ENCODE assay signal across 22 mouse cellular contexts in genomic region chr8:63753236-63753635, GRCm38 (mm10).
DNase-seq lines count a peak whose midpoint lies in the region; ATAC-seq and TF ChIP-seq lines count a peak whose summit lies in the region.
"Had no signal": no experiment of that assay in that cellular context is flagged by ENCODE, and none has a peak within 500 bp of the region (broad histone marks: within the 10 kb centered on the region; RNA-seq: fewer than 3 reads in every experiment).

No protein-coding gene starts in this region.

- H3K4me3 ChIP-seq in hindbrain, postnatal 0 days (ENCODE audit: low read length) = no peak overlapping the region
- no peak overlapping the region for H3K4me3 ChIP-seq in hindbrain, embryonic 12.5 days
- no peak overlapping the region for H3K4me3 ChIP-seq in kidney, postnatal 0 days (replicated peaks; ENCODE audit: low read depth, low read length)
- no peak overlapping the region for H3K4me3 ChIP-seq in lung, embryonic 14.5 days (ENCODE audit: low read depth, low read length)
- H3K4me3 ChIP-seq: embryonic facial prominence, embryonic 13.5 days; forebrain, embryonic 13.5 days; heart, adult 2 months; heart, embryonic 15.5 days; hindbrain, embryonic 10.5 days; hindbrain, embryonic 15.5 days had no signal

- H3K4me1 ChIP-seq in hindbrain, postnatal 0 days (ENCODE audit: insufficient read depth, low read length) = no peaks in the 10 kb centered on the region
- no peaks in the 10 kb centered on the region for H3K4me1 ChIP-seq in hindbrain, embryonic 12.5 days
- no peaks in the 10 kb centered on the region for H3K4me1 ChIP-seq in kidney, postnatal 0 days (replicated peaks; ENCODE audit: insufficient read depth, low read length)
- no peaks in the 10 kb centered on the region for H3K4me1 ChIP-seq in lung, embryonic 14.5 days (ENCODE audit: insufficient read depth)
- H3K4me1 ChIP-seq: embryonic facial prominence, embryonic 13.5 days; forebrain, embryonic 13.5 days; heart, embryonic 15.5 days; hindbrain, embryonic 10.5 days; hindbrain, embryonic 15.5 days had no signal

- no peak for ATAC-seq in hindbrain, postnatal 0 days
- no peak for ATAC-seq in hindbrain, embryonic 12.5 days (ENCODE audit: low FRiP score)
- no peak for ATAC-seq in kidney, postnatal 0 days (replicated peaks; ENCODE audit: low FRiP score, low read depth)
- no peak for ATAC-seq in lung, embryonic 14.5 days (ENCODE audit: insufficient read depth)
- ATAC-seq: activated CD4-positive, CD25-positive, alpha-beta regulatory T cell, adult 4 months; forebrain, embryonic 13.5 days; forebrain, postnatal 0 days; Patski had no signal

- no peak for TF ChIP-seq CTCF in hindbrain, postnatal 0 days (IDR thresholded peaks at IDR 0.05; ENCODE audit: low read depth)
- TF ChIP-seq CTCF in kidney, postnatal 0 days (IDR thresholded peaks at IDR 0.05; ENCODE audit: low read depth) = no peak
- no peak for TF ChIP-seq CTCF in lung, embryonic 14.5 days (IDR thresholded peaks at IDR 0.05; ENCODE audit: low read depth)

- H3K36me3 ChIP-seq in hindbrain, postnatal 0 days (ENCODE audit: insufficient read depth, low read length) = no peaks in the 10 kb centered on the region
- H3K36me3 ChIP-seq in hindbrain, embryonic 12.5 days = no peaks in the 10 kb centered on the region
- no peaks in the 10 kb centered on the region for H3K36me3 ChIP-seq in kidney, postnatal 0 days (ENCODE audit: insufficient read depth, low read length)
- no peaks in the 10 kb centered on the region for H3K36me3 ChIP-seq in lung, embryonic 14.5 days (ENCODE audit: insufficient read depth)
- H3K36me3 ChIP-seq: embryonic facial prominence, embryonic 13.5 days; heart, embryonic 15.5 days; hindbrain, embryonic 10.5 days; hindbrain, embryonic 15.5 days had no signal

- DNase-seq in hindbrain, postnatal 0 days (ENCODE audit: low spot score) = peak; percentile 6
- DNase-seq in kidney, postnatal 0 days (ENCODE audit: low spot score) = peak; percentile 1
- no peak for DNase-seq in kidney, adult 11 months
- peak; percentile 49 for DNase-seq in lung, embryonic 14.5 days
- DNase-seq in lung, postnatal 10 days = no peak
- DNase-seq: adrenal gland, adult 8-10 months; cerebellum, adult 11-12 months; cerebellum, adult 9-10 months; cerebellum, postnatal 25 days; forebrain, postnatal 0 days; gastrocnemius, postnatal 14 days; heart, adult 2 months had no signal

- no peak overlapping the region for H3K27ac ChIP-seq in hindbrain, postnatal 0 days
- no peak overlapping the region for H3K27ac ChIP-seq in hindbrain, embryonic 12.5 days
- H3K27ac ChIP-seq in kidney, postnatal 0 days = no peak overlapping the region
- H3K27ac ChIP-seq in lung, embryonic 14.5 days (ENCODE audit: low read depth) = no peak overlapping the region
- H3K27ac ChIP-seq: embryonic facial prominence, embryonic 13.5 days; forebrain, embryonic 13.5 days; heart, adult 2 months; heart, embryonic 15.5 days; hindbrain, embryonic 10.5 days; hindbrain, embryonic 15.5 days had no signal

- H3K9ac ChIP-seq in hindbrain, postnatal 0 days (replicated peaks; ENCODE audit: low read length) = no peak overlapping the region
- H3K9ac ChIP-seq in hindbrain, embryonic 12.5 days = no peak overlapping the region
- no peak overlapping the region for H3K9ac ChIP-seq in kidney, postnatal 0 days (ENCODE audit: low read depth, low read length)
- no peak overlapping the region for H3K9ac ChIP-seq in lung, embryonic 14.5 days
- H3K9ac ChIP-seq: embryonic facial prominence, embryonic 13.5 days; forebrain, embryonic 13.5 days; forebrain, postnatal 0 days; heart, embryonic 15.5 days; hindbrain, embryonic 15.5 days had no signal

- no peaks in the 10 kb centered on the region for H3K9me3 ChIP-seq in hindbrain, postnatal 0 days (ENCODE audit: low read length)
- H3K9me3 ChIP-seq in hindbrain, embryonic 12.5 days (replicated peaks) = no peaks in the 10 kb centered on the region
- no peaks in the 10 kb centered on the region for H3K9me3 ChIP-seq in kidney, postnatal 0 days (replicated peaks; ENCODE audit: low read length)
- H3K9me3 ChIP-seq in lung, embryonic 14.5 days (ENCODE audit: low read depth, low read length) = no peaks in the 10 kb centered on the region
- H3K9me3 ChIP-seq: embryonic facial prominence, embryonic 13.5 days; forebrain, embryonic 13.5 days; heart, embryonic 15.5 days; hindbrain, embryonic 10.5 days; hindbrain, embryonic 15.5 days had no signal

- no peaks in the 10 kb centered on the region for H3K27me3 ChIP-seq in hindbrain, postnatal 0 days (ENCODE audit: insufficient read depth, low read length)
- no peaks in the 10 kb centered on the region for H3K27me3 ChIP-seq in hindbrain, embryonic 12.5 days
- H3K27me3 ChIP-seq in kidney, postnatal 0 days (ENCODE audit: insufficient read depth, low read length) = no peaks in the 10 kb centered on the region
- no peaks in the 10 kb centered on the region for H3K27me3 ChIP-seq in lung, embryonic 14.5 days (ENCODE audit: insufficient read depth, low read length)
- H3K27me3 ChIP-seq: CH12.LX; embryonic facial prominence, embryonic 13.5 days; forebrain, embryonic 13.5 days; heart, embryonic 15.5 days; hindbrain, embryonic 15.5 days; Patski had no signal

- H3K4me2 ChIP-seq in hindbrain, postnatal 0 days (ENCODE audit: low read depth, low read length) = no peak overlapping the region
- H3K4me2 ChIP-seq in hindbrain, embryonic 12.5 days (replicated peaks) = no peak overlapping the region
- H3K4me2 ChIP-seq in kidney, postnatal 0 days (ENCODE audit: low read length) = no peak overlapping the region
- no peak overlapping the region for H3K4me2 ChIP-seq in lung, embryonic 14.5 days
- H3K4me2 ChIP-seq: embryonic facial prominence, embryonic 13.5 days; forebrain, embryonic 13.5 days; heart, embryonic 11.5 days; heart, embryonic 15.5 days; hindbrain, embryonic 15.5 days had no signal

Comparison
In these comparisons a context has a peak if more than half of its experiments do, and no peak if none do; other contexts are left out.
1. DNase-seq: peak in hindbrain, postnatal 0 days (single experiment), kidney, postnatal 0 days (single experiment) and lung, embryonic 14.5 days (single experiment); none in kidney, adult 11 months (single experiment) and lung, postnatal 10 days (single experiment).